Mouse (Mus musculus): ENCODE measurements at regions not wholly inside any gene's neighbourhood (a gene's known extent, or its start where the extent isn't known, plus 50 kb on each side); places are given as distances from the start of the nearest gene placed in this dataset.

DNA sequence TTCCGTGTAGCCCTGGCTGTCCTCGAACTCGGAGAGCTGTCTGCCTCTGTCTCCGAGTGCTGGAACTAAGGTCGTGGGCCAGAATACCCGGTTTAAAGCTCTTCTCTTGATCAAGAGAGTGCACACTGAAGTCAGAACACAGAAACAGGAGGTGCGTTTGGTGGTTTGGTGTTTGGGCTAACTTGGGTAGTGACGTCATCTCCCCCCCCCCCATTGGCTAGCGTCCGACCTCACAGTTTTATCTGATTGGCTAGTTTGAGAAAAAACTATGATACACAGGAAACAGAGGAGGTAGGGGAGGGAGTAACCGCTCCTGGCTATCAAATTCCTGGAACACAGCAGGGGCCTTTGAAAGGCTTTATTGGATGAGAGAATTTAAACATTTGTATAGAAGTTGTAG is 60.2 kb upstream of the Pim1 start:
- TF ChIP-seq ZNF384 (IDR thresholded peaks at IDR 0.05; ENCODE audit: low read depth, low read length) (no peak), ZC3H11A (IDR thresholded peaks at IDR 0.05; ENCODE audit: borderline replicate concordance, low read depth, low read length) (no peak), CHD2 (IDR thresholded peaks at IDR 0.05; ENCODE audit: low read depth, low read length) (no peak), HCFC1 (IDR thresholded peaks at IDR 0.05; ENCODE audit: borderline replicate concordance, insufficient read depth, low read length) (no peak)
